Mouse (Mus musculus): ENCODE measurements around the gene Cnnm1. TPM values are rescaled to one million over a fixed set of nuclear protein-coding genes. Genes with fewer than 3 reads are reported as not detected.
A peak's percentile ranks its signal among the peaks of the same experiment; 100 is the strongest.

Gene Cnnm1
- total and polyA plus RNA-seq, 3 experiments = 0.04 TPM; not detected in 2

GRCm38 (mm10) chr19:43452176-43452575 is 11.9 kb downstream of the Cnnm1 start (continued):
- TF ChIP-seq KAT2A (conservative IDR thresholded peaks at IDR 0.05; ENCODE audit: low read depth, low read length) = no peak

DNA sequence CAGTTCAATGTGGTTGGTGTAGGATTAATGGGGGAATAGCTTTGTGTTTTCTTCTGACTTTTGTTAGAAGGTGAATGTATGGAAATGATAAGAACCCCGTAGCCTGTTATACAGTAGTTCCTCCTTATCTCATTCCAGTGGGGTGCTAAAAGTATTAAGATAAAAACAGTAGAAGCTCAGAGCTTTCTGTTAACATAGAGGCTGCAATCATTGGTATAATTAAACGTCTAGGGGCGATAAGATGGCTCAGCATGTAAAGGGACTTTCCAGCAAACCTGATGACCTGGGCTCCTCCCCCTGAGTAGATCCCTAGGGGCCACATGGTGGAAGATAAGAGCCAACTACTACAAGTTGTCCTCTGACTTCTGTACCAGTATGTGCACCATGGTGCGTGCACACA is 12.8 kb downstream of the Cnnm1 start:
- H3K36me3 ChIP-seq (ENCODE audit: control insufficient read depth in 1 of 2, insufficient read depth in 2 of 2, low read length in 2 of 2) = no peaks in the 10 kb centered on the region
- no peak overlapping the region for H3K27ac ChIP-seq (ENCODE audit: control insufficient read depth, low read depth, low read length)

GRCm38 (mm10) chr19:43459948-43460347 is 19.7 kb downstream of the Cnnm1 start:
- no peaks in the 10 kb centered on the region for H3K4me1 ChIP-seq (ENCODE audit: control insufficient read depth in 1 of 2, insufficient read depth in 2 of 2, low read length in 2 of 2)
- no peak overlapping the region for H3K4me3 ChIP-seq (ENCODE audit: control insufficient read depth in 1 of 2, insufficient read depth in 1 of 2, low read depth in 2 of 2, low read length in 2 of 2)
- no peaks in the 10 kb centered on the region for H3K79me2 ChIP-seq (ENCODE audit: control insufficient read depth, insufficient read depth, low read length, poor library complexity)
- TF ChIP-seq CHD1 (IDR thresholded peaks at IDR 0.05; ENCODE audit: low read depth, low read length) (no peak), MXI1 (IDR thresholded peaks at IDR 0.05; ENCODE audit: low read depth, low read length) (no peak), TCF12 (IDR thresholded peaks at IDR 0.05; ENCODE audit: low read depth, low read length) (no peak), CTCF (IDR thresholded peaks at IDR 0.05 in 2 of 3, conservative IDR thresholded peaks at IDR 0.05 in 1 of 3; ENCODE audit: control insufficient read depth in 1 of 3, insufficient read depth in 1 of 3, low read depth in 2 of 3, low read length in 3 of 3, poor library complexity in 1 of 3, severe bottlenecking in 1 of 3) (no peak), ZKSCAN1 (IDR thresholded peaks at IDR 0.05; ENCODE audit: low read depth, low read length) (no peak), MEF2A (IDR thresholded peaks at IDR 0.05; ENCODE audit: extremely low read depth, insufficient replicate concordance, low read depth, low read length, poor library complexity, severe bottlenecking) (no peak), E2F4 (IDR thresholded peaks at IDR 0.05; ENCODE audit: borderline replicate concordance, low read depth, low read length) (no peak), BHLHE40 (IDR thresholded peaks at IDR 0.05; ENCODE audit: borderline replicate concordance, low read depth, low read length) (no peak), SIN3A (IDR thresholded peaks at IDR 0.05; ENCODE audit: low read length) (no peak), ZNF384 (IDR thresholded peaks at IDR 0.05; ENCODE audit: low read depth, low read length) (no peak), RAD21 (IDR thresholded peaks at IDR 0.05; ENCODE audit: low read depth, low read length) (no peak), ZMIZ1 (IDR thresholded peaks at IDR 0.05; ENCODE audit: low read depth, low read length) (no peak), SMC3 (IDR thresholded peaks at IDR 0.05; ENCODE audit: low read depth, low read length) (no peak), TAL1 (IDR thresholded peaks at IDR 0.05; ENCODE audit: low read length) (no peak)
- no peak overlapping the region for H3K27ac ChIP-seq (ENCODE audit: control insufficient read depth, low read depth, low read length)
- DNase-seq (ENCODE audit: low read depth, low spot score) = no peak
- H3K27me3 ChIP-seq (ENCODE audit: control insufficient read depth in 1 of 2, insufficient read depth in 2 of 2, low read length in 2 of 2) = peaks cover 5 to 10% of the 10 kb centered on the region in 2 experiments
- no peaks in the 10 kb centered on the region for H3K36me3 ChIP-seq (ENCODE audit: control insufficient read depth in 1 of 2, insufficient read depth in 2 of 2, low read length in 2 of 2)
- H3K9me3 ChIP-seq (replicated peaks; ENCODE audit: insufficient read depth, low read length) = no peaks in the 10 kb centered on the region
- H3K9ac ChIP-seq (ENCODE audit: control insufficient read depth, low read depth, low read length, poor library complexity, severe bottlenecking) = no peak overlapping the region

More for the DNA sequence above, 12.8 kb downstream of the Cnnm1 start:
- Histone ChIP-seq H3K9me3 (replicated peaks; ENCODE audit: insufficient read depth, low read length) (no peaks in the 10 kb centered on the region), H3K27me3 (ENCODE audit: control insufficient read depth in 1 of 2, insufficient read depth in 2 of 2, low read length in 2 of 2) (peaks cover under 1% of the 10 kb centered on the region in 2 experiments), H3K4me3 (ENCODE audit: control insufficient read depth in 1 of 2, insufficient read depth in 1 of 2, low read depth in 2 of 2, low read length in 2 of 2) (no peak overlapping the region), H3K4me1 (ENCODE audit: control insufficient read depth in 1 of 2, insufficient read depth in 2 of 2, low read length in 2 of 2) (no peaks in the 10 kb centered on the region), H3K79me2 (ENCODE audit: control insufficient read depth, insufficient read depth, low read length, poor library complexity) (no peaks in the 10 kb centered on the region), H3K9ac (ENCODE audit: control insufficient read depth, low read depth, low read length, poor library complexity, severe bottlenecking) (no peak overlapping the region)
- DNase-seq (ENCODE audit: low read depth, low spot score) = peak; percentile 46
- TF ChIP-seq GABPA (IDR thresholded peaks at IDR 0.05; ENCODE audit: low read depth, low read length) (no peak), USF2 (IDR thresholded peaks at IDR 0.05; ENCODE audit: borderline replicate concordance in 1 of 2, insufficient read depth in 1 of 2, low read depth in 1 of 2, low read length in 2 of 2) (no peak), USF1 (IDR thresholded peaks at IDR 0.05; ENCODE audit: low read depth, low read length) (peak; percentile 20; the same call in 1 of the 2 replicates), POLR2A (IDR thresholded peaks at IDR 0.05; ENCODE audit: control insufficient read depth in 1 of 2, insufficient read depth in 1 of 2, low read depth in 1 of 2, low read length in 2 of 2, poor library complexity in 1 of 2) (no peak), TBP (IDR thresholded peaks at IDR 0.05; ENCODE audit: low read depth, low read length) (no peak), GATA1 (IDR thresholded peaks at IDR 0.05; ENCODE audit: low read depth, low read length) (peak; percentile 66; the same call in 1 of the 2 replicates), EP300 (IDR thresholded peaks at IDR 0.05; ENCODE audit: low read depth in 1 of 2, low read length in 2 of 2) (peak; percentile 40 to 66; a peak in 3 of 4 replicates), RCOR1 (IDR thresholded peaks at IDR 0.05; ENCODE audit: low read depth, low read length) (no peak), NRF1 (IDR thresholded peaks at IDR 0.05; ENCODE audit: insufficient read depth, low read depth, low read length, poor library complexity, severe bottlenecking) (no peak), UBTF (IDR thresholded peaks at IDR 0.05; ENCODE audit: borderline replicate concordance, insufficient read depth, low read depth, low read length) (no peak), POLR2AphosphoS5 (IDR thresholded peaks at IDR 0.05; ENCODE audit: borderline replicate concordance, low read depth, low read length) (no peak), ZNF384 (IDR thresholded peaks at IDR 0.05; ENCODE audit: low read depth, low read length) (peak; percentile 49), ETS1 (IDR thresholded peaks at IDR 0.05; ENCODE audit: low read depth, low read length) (no peak; the same call in 1 of the 2 replicates), TCF12 (IDR thresholded peaks at IDR 0.05; ENCODE audit: low read depth, low read length) (peak; percentile 78)
